Mouse (Mus musculus): ENCODE results near the gene Ppm1g.

The Ppm1g gene

DNA sequence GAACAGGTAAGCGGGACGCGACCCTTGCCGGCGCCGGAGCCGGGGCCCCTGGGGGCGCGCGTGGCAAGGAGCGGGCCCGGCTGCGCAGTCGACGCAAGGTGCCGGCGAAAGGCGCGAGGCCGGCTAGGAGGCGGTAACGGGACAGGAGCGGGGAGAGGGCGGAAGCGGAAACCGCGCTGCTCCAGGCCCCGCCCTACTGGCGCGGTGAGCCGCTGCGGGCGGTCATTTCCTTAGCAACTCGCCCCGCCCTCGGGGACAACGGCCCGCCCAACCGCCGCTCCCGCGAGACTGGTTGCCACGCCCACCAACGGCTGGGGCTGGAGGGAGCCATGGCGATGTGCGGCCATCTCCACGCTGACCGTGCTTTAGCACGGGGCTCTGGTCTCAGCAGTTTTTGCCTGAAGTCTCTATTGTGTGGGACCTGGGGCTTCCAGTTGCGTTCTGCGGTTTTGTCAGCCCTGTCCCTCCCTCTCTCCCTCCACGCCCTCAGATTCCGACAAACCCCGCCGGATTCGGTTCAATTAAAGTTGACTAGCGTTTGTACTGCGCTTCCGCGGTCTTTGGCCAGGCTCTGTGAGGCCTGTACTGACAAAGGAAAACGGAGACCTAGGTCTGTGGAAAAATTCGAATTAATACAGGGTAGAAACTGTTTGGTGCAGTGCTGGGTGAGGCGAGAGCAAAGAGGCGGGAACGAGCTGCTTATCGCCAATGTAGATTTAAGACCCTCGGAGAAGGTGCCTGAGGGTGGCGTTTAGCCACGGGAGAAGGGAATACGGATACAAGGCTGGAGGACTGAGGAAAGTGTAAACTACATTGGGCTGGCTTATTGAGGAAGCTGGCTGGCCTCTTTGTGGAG, at the start of gene Ppm1g:
Ppm1g (minus strand) TSS at position 240 of the 856 bp plus-strand sequence.
- peak; percentile 90 for ATAC-seq (ENCODE audit: low TSS enrichment)

DNA sequence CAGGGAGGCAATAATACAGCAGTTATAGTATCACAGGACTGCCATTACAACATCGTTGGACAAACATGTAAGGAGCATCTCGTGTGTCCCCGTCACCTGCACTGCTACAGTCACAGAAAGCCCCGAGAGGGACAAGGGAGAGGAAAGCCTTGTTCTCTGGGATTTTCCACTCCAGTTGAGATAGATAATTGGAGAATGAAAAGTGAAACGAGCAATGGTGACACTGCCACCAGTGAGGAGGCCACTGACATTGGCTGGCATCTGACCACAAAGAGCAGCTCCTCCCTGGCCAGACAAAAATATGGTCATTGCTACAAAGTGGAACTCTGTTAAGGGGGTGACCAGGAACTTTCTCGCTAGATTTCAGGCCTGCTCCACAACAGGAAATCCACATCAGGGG, 47.2 kb upstream of the Ppm1g start:
- no peak for ATAC-seq (ENCODE audit: low TSS enrichment)

DNA sequence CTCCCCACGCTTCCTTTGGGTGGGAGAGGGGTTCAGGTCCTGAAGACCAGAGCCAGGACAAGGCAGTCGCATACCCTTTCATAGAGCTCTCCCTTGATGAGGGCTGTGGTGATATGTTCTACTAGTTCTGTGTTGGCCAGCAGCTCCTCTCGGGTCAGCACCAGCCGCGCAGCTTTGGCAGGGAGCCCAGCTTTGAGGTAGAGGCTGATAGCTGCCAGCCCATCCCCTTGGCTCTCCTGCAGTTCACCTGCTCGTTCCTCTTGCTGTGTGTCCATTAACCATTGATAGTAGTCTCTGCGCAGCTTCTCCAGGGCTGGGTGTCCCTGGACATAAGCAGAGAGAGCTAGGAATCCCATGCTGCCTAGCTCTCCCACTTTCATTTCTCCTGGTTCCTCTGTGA, 45.6 kb upstream of the Ppm1g start:
- ATAC-seq (ENCODE audit: low TSS enrichment): no peak

DNA sequence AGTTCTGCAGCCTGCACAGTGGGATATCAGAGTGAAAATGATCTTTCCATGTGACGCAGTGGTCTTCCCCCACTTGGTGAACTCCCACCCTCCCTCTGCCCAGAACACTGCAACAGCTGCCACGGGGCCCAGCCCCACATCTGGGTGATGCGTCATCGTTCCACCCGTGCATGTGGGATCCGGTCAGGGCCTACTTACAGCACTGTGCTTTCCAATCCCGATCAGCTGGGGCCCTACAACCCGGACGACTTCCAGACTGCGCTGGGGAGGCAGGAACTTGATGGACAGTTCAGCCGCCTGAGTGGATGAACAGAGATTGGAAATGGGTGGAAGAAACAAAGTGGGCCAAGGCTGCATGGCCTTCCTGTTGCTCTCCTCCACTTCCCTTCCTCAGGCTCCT, 37.1 kb upstream of the Ppm1g start:
- ATAC-seq (ENCODE audit: low TSS enrichment): no peak

DNA sequence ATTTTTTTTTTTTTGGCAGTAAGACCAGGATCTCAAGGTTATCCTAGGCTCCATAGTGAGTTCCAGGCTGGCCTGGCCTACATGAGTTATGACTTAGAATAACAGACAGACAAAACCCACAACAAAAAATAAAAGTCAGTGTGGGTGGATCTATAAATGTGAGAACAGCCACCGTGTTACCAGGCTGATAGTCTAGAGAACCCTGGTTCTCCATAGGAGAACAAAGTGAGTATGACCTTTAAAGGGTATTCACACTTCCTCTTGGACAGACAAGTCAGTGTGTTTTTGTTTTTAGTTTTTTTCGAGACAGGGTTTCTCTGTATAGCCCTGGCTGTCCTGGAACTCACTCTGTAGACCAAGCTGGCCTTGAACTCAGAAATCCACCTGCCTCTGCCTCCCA, 35.5 kb upstream of the Ppm1g start:
- ATAC-seq (ENCODE audit: low TSS enrichment): no peak

DNA sequence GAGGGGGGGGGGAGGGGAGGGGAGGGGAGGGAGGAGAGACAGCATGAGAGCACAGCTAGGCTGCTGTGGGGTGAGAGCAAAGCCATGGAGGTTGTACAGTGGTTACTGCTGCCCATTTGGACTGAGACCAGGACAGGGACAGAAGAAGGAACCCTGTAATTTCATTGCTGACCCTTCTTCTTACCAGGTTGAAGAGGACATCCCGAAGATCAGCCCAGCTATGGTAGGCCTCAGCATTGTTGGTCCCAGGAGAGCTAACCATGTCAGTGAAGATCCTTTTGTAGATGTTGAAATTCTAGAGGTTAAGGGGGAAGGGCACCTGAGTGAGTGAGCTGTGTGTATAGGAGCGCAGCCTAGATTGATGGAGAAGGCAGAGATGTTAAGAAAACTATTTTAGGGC, 34.9 kb upstream of the Ppm1g start:
- ATAC-seq (ENCODE audit: low TSS enrichment): no peak

DNA sequence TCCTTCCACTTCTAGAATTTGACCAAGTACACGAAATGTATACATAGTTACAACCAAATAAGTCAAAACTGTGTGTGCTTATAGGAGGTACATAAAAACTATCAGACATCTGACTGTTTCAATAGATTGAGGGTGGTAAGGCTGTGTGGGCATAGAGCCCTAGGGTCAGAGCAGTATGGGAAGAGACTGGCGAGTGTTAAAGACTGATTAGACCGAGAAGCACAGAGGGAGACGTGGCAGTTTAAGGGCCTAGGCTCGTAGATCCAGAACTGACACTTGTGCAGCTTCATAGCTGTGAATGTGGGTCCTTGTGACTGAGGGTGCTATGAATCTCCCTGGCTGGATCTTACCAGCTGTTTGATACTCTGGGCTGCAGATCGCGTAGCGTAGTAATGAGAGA, 34.4 kb upstream of the Ppm1g start:
- no peak for ATAC-seq (ENCODE audit: low TSS enrichment)

DNA sequence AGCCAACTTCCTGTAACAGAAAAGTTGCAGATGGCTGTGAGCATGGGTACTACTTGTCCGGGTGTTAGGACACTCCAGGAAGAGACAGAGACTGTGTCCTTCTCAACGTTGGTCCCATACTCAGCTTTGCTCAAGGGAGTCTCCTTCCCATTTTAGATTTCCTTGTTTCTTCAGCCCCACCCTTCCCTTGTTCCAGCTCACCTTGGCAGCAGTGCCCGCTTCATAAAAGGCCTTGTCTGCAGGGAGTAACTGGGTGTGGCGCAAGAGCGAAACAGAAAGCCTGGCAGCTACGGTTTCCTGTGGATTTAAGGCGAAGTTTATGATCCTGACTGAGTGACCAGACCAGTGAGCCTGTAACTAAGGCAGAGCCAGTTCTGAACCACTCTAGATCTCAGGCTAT, 34.0 kb upstream of the Ppm1g start:
- ATAC-seq (ENCODE audit: low TSS enrichment): no peak

DNA sequence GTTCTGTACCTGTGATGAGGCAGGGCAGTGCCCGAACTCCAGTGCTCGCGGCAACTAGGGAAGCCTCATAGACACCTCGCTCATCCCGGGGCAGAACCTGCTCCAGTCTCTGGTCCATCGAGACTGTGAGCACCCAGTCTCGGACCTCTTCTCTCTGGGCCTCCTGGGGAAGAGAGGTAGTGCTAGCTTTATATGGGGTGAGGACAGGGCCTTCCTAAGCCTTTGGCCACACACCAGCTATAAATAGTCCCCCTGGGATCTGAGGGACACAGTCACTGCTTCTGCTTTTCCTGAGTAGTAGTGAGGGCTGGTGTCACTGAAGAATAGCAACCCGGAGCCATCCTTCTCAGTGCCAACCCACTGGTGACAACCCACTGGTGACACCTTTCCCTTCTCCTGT, 33.3 kb upstream of the Ppm1g start:
- ATAC-seq (ENCODE audit: low TSS enrichment): no peak

DNA sequence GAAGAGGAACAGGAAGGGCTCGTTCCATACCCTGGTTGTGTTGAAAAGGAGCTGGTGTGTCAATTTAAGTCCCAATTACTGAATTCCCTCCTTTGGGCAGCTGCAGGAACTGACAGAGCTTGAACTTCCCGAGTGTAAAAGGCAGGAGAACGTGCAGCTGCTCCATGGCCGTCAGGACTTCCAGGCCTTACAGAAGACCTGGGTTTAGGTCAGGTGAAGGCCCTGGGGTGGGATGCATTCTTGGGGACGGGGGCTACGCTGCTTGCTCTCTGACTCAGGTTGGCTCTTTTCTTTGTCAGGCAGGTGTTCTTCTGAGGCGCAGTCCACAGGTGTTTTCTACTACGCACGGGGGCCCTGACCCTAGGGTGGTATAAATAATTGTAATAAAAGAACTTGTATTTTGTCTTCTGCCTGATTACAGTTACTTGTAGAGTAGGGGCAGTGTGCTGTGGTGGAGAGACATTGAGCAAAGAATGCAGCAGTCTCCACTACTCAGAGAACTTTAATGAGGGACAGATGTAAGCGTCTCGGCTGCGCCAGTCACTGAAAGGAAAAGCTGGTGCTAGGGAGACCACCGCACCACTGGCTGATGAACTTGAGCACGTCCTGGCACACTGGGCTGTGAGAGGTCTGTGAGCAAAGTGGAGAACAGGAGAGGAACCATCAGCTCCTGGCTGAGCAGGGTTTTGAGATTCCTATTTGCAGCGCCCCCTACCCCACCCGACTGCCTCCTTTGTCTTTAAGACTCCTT, 32.5 kb upstream of the Ppm1g start:
- no peak for ATAC-seq (ENCODE audit: low TSS enrichment)

DNA sequence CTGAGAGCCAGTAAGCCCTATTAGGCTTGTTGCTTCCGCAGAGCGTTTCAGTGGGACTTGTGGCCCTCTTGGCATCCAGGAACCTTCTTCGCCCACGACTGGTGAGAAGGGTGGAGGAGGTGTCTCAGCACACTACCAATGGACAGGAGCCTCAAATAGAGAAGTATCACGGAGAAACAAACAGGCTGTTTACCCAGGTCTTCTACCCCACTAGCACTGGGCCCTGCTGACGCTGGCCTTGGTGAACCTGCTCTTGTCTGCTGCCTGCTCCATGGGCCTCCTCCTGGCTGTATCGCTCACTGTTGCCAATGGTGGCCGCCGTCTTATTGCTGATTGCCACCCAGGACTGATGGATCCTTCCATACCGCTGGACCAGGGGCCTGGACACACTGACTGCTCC, 31.7 kb upstream of the Ppm1g start:
- peak; percentile 25; the same call in 1 of the 2 replicates for ATAC-seq (ENCODE audit: low TSS enrichment)

DNA sequence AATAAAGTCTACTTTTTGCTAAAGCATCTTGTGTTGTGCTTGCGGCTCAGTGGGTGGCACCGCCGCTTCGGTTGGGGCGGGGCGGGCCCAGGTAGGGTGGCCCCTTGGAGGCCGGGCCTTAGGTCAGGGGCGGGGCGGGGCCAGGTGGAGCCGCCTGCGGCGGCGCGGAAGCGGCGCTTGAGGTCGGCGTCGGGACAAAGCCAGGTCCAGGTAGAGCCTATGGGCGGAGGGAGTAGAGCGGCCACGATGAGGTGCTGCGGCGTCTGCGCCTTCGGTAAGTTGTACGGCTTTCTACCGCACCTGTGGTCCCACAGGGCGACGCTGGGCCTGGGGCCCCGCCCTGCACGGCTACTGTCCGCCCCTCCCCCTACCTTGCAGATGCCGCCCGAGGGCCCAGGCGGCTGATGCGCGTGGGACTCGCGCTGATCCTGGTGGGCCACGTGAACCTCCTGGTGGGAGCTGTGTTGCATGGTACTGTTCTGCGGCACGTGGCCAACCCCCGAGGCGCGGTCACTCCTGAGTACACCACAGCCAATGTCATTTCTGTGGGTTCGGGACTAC, 31.1 kb upstream of the Ppm1g start, which contains the start of gene Krtcap3:
Krtcap3 (plus strand) TSS at position 151 of the 561 bp plus-strand sequence.
- peak; percentile 28 for ATAC-seq (ENCODE audit: low TSS enrichment)

DNA sequence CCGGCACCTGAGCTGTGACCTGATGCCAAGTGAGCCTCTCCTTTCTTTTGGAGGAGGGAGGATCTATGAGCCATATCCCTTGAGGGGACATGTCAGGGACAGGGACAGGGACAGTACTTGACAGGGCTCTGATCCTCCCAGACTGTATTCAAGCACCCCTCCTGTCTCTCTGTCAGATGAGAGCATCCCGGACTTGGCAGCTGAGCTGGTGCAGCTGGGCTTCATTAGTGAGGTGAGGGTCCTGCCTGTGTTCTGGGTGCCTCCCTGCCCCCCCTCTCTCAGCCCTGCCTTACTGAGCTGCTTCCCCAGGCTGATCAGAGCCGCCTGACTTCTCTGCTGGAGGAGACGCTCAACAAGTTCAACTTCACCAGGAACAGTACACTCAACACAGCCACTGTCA, 30.2 kb upstream of the Ppm1g start:
- ATAC-seq (ENCODE audit: low TSS enrichment): no peak

DNA sequence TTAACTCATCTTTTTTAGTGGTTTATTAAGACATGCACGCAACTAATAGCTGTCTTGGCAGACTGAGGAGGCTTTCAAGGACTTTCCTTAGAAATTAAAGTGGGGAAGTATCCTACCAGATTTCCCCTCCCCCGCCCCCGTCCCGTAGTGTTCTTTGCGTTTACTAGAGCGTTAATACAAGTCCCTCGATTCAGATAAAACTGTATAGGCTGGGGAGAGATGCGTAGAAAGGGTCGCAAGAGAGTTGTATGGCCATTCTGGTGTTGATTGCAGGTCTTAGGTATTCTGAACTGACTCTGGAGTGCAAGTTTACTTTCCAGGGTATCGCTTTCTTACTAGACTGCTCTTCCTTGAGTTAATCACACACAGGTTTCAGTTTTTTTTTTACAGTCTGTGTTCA, 21.7 kb upstream of the Ppm1g start:
- no peak for ATAC-seq (ENCODE audit: low TSS enrichment)

DNA sequence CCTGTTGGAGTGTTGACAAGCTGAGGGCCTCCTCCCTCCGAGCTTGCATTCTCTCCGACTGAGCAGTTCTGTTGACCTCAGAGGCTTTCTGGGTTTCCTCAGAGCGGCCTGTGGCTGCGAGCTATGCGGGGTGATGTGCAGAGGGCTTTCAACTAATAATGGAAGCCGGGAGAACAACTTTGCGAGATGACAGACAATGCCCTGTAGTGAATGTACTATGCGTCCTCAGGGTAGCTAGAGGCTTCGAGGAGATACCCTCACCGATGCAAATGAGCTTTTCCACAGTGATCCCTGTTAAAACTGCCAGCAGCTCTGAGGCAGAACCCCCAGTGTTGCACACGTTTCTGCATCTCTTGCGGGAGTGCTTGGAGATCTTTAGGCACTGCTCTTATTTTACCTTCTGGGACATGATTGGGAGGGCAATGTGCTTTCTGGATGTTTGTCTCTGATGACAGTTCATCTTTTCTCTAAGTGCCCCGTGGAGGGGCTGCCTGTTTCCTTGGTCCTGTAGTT, 21.1 kb upstream of the Ppm1g start:
- peak; percentile 22 for ATAC-seq (ENCODE audit: low TSS enrichment)

DNA sequence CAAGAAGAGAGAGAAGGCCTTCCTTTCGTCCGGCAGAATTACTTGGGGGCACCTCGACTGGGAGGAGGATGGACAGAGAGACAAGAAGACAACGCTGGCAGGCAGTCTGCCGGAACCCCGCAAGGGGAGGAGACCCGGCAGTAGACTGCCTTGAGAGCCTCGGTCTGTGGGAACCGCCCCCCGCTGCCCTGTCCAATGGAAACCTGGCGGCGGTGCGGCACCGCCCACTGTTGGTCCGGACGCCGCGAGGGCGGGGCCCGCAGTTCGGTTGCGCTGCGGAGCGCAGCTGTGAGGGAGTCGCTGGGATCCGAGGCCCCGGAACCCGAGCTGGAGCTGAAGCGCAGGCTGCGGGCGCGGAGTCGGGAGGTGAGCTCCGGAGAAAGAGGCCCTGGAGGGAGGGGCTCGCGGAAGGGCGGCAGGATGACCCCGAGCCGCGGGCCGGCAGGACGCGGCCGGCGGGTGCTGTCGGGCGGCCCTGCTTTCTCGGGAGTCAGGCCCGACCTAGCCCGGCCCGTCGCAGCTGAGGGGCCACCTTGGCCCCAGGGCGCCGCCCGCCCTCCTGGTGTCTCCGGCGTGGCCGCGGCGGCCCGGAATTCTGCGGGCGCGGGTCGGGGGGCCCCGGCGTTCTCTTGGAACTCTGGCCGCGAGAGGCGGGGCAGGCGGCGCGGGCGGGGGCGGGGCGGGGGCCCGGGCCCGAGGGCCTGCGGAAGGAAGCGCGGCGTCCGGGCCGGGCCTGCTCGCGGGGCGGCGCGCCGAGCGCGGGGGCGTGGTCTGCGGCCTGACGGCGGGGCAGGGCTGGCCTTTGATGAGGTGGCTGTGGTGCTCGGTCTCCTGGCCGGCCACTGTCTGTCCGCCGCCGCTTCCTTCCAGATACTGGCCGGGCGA, 20.4 kb upstream of the Ppm1g start, which contains the start of the genes Nrbp1 and Gm9970:
Nrbp1 (plus strand) TSS at position 228 of the 885 bp plus-strand sequence.
Gm9970 (minus strand) TSS at position 596 of the 885 bp plus-strand sequence.
- ATAC-seq (ENCODE audit: low TSS enrichment): peak; percentile 97

DNA sequence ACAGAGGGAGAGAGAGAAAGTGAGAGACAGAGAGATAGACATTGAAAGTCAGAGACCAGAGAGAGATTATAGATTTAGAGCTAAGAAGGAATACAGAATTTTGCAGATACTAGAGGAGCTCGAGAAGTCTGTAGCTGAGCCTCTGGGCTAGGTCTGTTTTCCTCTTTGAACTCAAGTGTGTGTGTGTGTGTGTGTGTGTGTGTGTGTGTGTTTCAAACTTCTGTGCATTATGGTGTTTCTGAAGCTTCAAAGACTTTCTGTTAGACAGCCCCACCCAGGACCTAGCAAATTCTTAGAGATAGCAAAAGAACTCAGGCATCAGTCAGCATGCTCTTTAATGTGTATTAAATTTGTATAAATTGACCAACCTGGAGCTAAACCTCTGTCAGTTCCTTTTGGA, 6.2 kb upstream of the Ppm1g start:
- no peak for ATAC-seq (ENCODE audit: low TSS enrichment)

DNA sequence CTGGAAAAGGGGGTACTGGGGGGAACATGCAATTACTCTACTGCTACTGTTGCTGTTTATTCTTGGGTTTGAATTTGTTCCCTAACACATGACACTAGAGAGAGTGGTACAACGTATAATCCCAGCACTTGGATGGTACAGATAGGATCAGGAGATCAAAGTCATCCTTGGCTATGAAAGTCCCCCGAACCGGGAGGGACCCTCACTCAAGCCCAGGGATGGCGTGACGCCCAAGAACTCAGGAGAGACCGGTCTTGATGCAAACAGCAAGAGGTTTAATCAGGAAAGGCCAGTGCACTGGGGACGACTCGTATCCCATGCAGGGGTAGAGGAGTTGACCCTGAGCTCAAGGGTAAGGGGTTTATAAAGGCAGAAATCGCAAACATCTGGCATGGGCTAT, 2.2 kb upstream of the Ppm1g start:
- ATAC-seq (ENCODE audit: low TSS enrichment): no peak

DNA sequence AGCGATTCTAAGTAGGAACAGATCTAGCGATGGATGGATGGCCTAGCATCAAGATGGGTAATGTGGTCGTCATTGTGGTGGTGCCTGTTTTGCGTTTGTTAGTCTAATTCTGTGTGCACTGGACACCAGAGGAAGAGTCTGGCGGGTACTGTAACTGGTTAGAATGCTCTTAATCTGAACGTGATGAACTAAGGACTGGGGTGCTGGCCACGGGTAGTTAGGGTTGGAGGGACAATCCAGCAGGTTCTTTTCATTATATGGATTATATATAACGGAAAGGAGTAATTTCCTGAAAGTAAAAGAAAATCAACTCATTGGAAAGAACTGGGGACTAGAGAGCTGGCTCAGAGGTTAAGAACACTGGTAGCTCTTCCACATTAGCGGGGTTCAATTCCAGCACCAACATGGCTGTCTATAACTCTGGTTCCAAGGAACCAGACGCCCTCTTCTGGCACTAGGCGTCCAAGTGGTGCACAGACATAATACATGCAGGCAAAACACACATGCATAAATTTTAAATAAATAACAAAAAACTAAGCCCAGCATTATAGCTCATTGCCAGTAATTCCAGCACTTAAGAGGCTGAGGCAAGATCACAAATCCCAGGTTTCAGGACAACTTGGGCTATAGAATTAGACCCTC, 938 bp upstream of the Ppm1g start:
- peak; percentile 6; the same call in 1 of the 2 replicates for ATAC-seq (ENCODE audit: low TSS enrichment)

DNA sequence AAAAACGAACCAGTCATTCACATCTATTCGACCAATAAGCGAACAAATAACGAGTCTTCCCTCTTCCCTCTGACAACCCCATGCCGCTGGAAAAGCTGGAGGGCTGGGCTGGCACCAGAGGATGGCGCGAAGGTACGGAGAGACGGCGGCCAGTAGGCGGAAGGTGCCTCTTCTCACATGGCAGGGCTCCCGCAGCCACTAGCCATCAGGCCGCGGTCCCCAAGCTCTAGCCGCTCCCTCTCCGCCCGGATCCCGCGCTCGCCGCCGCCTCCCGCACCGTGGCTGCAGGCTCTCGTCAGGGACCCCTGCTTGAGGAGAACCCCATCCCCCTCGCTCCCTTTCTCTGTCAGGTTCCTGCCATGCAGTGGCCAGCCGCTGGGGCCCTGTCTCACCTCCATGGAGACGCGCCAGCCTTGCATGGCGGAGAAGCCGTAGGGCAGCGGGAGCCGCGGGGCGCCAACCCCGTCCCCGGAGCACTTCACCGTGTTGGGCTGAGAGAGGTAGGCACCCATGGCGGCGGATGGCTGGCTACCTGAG, 508 bp downstream of the Ppm1g start:
- peak; percentile 53 for ATAC-seq (ENCODE audit: low TSS enrichment)

DNA sequence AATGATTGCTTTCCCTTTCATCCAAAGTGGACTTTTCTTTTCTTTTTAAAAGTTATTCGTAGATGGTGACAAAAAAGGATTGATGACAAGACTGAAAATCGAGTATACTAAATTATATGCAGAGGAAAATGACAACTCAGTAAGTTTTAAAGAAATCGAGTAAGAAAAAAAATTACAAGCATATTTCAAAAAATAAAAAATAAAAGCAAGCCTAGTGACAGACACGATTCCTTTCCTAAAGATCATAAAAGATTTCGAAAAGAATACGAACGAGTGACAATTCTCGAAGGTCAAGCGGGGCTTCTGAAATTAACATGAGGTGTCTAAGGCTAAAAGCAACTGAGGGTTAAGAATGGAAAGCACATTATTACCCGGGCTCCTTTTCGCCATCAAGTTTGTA, 1.0 kb downstream of the Ppm1g start:
- no peak for ATAC-seq (ENCODE audit: low TSS enrichment)
